Mouse (Mus musculus) thymus, adult 2 months (tissue): ENCODE results near the gene Sox6. TPM values are rescaled to one million over a fixed set of nuclear protein-coding genes. Genes with fewer than 3 reads are reported as not detected.

ENCODE experiments used
- DNase-seq: peaks from one replicate; pipeline ENCODE4 v3.0.0; 2021
- H3K27ac ChIP-seq: fragments of 200-500 bp; 2 replicates; pipeline ENCODE4 v1.5.1; 2012; ENCODE audit warnings: low read length, control low read depth; ENCODE audit not compliant: control insufficient read depth, insufficient read depth
- H3K27me3 ChIP-seq: fragments of 200-500 bp; 2 replicates; pipeline ENCODE4 v1.6.1; 2012; ENCODE audit warnings: mild to moderate bottlenecking, low read length, moderate library complexity, mixed read lengths; ENCODE audit not compliant: control insufficient read depth, insufficient read depth
- H3K36me3 ChIP-seq: fragments of 200-500 bp; 2 replicates; pipeline ENCODE4 v1.6.1; 2012; ENCODE audit warnings: mild to moderate bottlenecking, low read length, moderate library complexity; ENCODE audit not compliant: control insufficient read depth, insufficient read depth
- H3K4me1 ChIP-seq: fragments of 200-500 bp; replicated peaks from 2 replicates; pipeline ENCODE4 v1.6.1; 2012; ENCODE audit warnings: low read length; ENCODE audit not compliant: control insufficient read depth, insufficient read depth
- H3K4me3 ChIP-seq: fragments of 200-500 bp; 2 replicates; pipeline ENCODE4 v1.5.1; 2012; ENCODE audit warnings: mild to moderate bottlenecking, low read length, control low read depth, moderate library complexity; ENCODE audit not compliant: control insufficient read depth, insufficient read depth
- CTCF ChIP-seq: fragments of 200-500 bp; IDR thresholded peaks from 2 replicates; pipeline ENCODE4 v1.5.1; 2012; ENCODE audit warnings: mild to moderate bottlenecking, control low read depth, low read length, moderate library complexity, borderline replicate concordance; ENCODE audit not compliant: control insufficient read depth, poor library complexity, insufficient read depth; ENCODE audit errors: extremely low read depth
- POLR2A ChIP-seq: fragments of 200-500 bp; IDR thresholded peaks from 2 replicates; pipeline ENCODE4 v1.6.1; 2012; ENCODE audit warnings: mild to moderate bottlenecking, low read length, control low read depth, moderate library complexity; ENCODE audit not compliant: control insufficient read depth, poor library complexity, insufficient read depth; ENCODE audit errors: extremely low read depth
- WGBS: fragments of 180-500 bp; shearing (Covaris S2); methylation state at CpG from one replicate; pipeline ENCODE4 v1.1.7; 2018; 5-methylcytosine and 5-hydroxymethylcytosine counted together
- polyA plus RNA-seq: library from polyadenylated mRNA; depleted of rRNA; stranded (reverse); fragments of >200 nt; gene quantifications from 2 replicates; pipeline ENCODE4 v1.2.3, GENCODE M21; 2012

Sox6 gene
- polyA plus RNA-seq, 1 experiment = 2.1 TPM

DNA sequence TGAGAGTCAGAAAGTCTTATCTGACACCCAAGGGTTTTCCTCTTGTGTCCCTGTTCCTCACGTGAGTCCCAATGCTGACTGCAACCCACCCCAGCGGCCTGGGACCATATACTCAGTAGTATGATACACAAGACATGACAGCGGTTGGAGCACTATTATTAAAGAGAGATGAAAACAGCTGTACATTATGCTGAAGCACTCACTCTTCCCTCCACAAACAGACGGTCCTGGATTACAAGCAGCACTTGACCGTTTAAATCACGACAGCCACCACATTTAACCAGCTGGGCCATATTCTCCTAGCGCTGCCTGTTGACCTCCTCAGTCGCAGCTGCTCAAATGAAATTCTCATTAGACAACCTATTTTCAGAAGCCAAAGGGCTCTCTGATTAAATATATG lies 272.3 kb downstream of the Sox6 start:
- Histone ChIP-seq H3K4me3 (no peak overlapping the region), H3K27me3 (no peaks in the 10 kb centered on the region), H3K4me1 (no peaks in the 10 kb centered on the region), H3K36me3 (no peaks in the 10 kb centered on the region), H3K27ac (no peak overlapping the region)
- 95% methylated on average over 8 of the region's 8 CpGs for WGBS
- no peak for TF ChIP-seq POLR2A
- TF ChIP-seq CTCF = no peak
- DNase-seq = no peak

GRCm38 (mm10) chr7:115763851-115764250 lies 274.7 kb downstream of the Sox6 start:
- TF ChIP-seq POLR2A = no peak
- no peaks in the 10 kb centered on the region for H3K36me3 ChIP-seq
- no peak overlapping the region for H3K4me3 ChIP-seq
- no peak overlapping the region for H3K27ac ChIP-seq
- WGBS = 83% methylated on average over 2 of the region's 2 CpGs
- H3K4me1 ChIP-seq = no peaks in the 10 kb centered on the region
- no peak for DNase-seq
- no peaks in the 10 kb centered on the region for H3K27me3 ChIP-seq

DNA sequence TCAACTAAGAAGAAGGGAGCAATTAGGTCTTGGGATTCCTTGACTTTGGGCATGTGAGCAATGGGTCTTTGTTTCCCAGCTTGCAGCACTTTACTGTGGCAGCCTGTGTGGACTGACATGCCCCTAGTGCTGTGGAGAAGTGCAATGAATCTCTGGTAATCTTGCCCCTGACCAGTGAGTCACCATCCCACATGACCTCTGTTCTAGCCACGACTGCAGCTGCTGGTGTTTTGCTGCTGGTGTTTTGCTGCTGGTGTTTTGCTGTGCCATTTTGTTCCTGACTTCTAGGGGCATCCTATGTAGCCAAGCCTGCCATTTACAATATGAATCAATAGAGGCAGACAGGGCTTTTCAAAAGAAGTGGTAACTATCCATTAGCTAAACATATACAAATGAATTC lies 280.4 kb downstream of the Sox6 start:
- no peaks in the 10 kb centered on the region for H3K4me1 ChIP-seq
- TF ChIP-seq CTCF (no peak), POLR2A (no peak)
- WGBS = 53% methylated on average over 1 of the region's 1 CpGs

DNA sequence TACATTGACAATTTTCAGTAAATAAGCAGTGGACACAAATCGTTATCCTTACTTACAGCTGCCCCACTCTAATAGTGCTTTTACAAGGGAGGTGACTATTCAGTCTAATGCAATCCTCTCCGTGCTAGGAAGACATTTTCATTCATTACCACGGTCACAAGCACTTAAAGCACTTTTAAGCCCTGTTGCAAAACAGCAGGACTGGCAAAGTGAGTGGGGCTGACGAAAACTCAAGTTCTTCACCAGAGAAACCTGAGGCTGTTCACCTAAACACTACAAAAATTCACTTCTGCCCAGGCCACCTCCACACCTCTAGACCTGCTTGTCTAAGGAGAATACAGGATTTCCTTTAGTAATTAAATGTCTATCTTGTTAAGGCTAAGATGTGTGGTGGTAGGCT lies 283.3 kb downstream of the Sox6 start:
- Histone ChIP-seq H3K27ac (no peak overlapping the region), H3K36me3 (no peaks in the 10 kb centered on the region), H3K4me3 (no peak overlapping the region), H3K27me3 (no peaks in the 10 kb centered on the region), H3K4me1 (no peaks in the 10 kb centered on the region)
- no peak for TF ChIP-seq POLR2A
- no peak for TF ChIP-seq CTCF
- DNase-seq = no peak
- WGBS = 90% methylated on average over 4 of the region's 4 CpGs

More for the DNA sequence above, 280.4 kb downstream of the Sox6 start:
- no peak for DNase-seq
- no peaks in the 10 kb centered on the region for H3K27me3 ChIP-seq
- H3K36me3 ChIP-seq = no peaks in the 10 kb centered on the region
- no peak overlapping the region for H3K4me3 ChIP-seq
- H3K27ac ChIP-seq = no peak overlapping the region

DNA sequence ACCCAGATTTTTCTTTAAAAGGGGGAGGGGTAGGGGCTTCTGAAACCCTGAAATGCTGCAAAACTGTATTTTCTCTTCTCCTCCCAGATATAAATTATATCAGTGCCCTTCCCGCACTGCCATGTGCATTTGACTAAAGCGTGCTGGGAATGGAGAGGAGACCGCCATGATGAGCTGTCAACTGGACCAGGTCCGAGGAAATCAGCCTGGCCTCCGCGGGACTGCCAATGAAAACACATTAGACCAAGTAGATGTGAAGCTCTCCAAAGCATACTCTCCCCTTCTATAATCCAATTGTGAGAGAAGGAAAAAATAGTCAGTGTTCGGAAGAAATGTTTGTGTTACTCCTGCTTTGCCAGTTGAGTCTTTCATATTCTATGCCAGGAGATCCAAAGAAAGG lies 284.4 kb downstream of the Sox6 start:
- Histone ChIP-seq H3K36me3 (no peaks in the 10 kb centered on the region), H3K27ac (no peak overlapping the region), H3K27me3 (no peaks in the 10 kb centered on the region), H3K4me1 (no peaks in the 10 kb centered on the region), H3K4me3 (no peak overlapping the region)
- TF ChIP-seq CTCF (no peak), POLR2A (no peak)
- 98% methylated on average over 7 of the region's 7 CpGs for WGBS
- no peak for DNase-seq

DNA sequence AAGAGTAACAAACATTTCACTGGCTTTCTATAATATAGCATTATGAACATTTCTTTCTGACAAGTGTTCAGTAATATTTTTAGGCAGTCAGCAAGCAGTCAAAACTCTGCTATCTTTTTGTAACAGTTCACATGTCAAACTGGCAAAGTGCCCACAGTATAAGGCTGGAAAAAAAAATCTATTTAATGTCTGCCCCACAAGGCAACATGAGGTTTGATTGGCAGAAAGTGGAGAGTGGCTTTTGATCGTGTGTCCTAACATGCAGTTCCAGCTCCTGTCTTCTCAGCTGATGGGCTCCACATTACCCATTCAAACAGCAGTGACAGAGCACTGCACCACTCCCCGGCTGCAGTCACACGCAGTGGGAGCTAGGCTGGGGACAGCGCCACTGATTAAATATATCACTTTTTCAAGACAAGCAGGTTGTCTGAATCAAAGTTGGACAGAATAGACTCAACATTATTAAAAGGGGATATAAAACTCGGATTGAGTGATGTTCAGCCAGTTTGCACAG lies 286.4 kb downstream of the Sox6 start:
- Histone ChIP-seq H3K4me1 (no peaks in the 10 kb centered on the region), H3K36me3 (no peaks in the 10 kb centered on the region), H3K27me3 (no peaks in the 10 kb centered on the region), H3K4me3 (no peak overlapping the region), H3K27ac (no peak overlapping the region)
- DNase-seq = no peak
- TF ChIP-seq POLR2A (no peak), CTCF (no peak)
- WGBS = 76% methylated on average over 5 of the region's 5 CpGs

DNA sequence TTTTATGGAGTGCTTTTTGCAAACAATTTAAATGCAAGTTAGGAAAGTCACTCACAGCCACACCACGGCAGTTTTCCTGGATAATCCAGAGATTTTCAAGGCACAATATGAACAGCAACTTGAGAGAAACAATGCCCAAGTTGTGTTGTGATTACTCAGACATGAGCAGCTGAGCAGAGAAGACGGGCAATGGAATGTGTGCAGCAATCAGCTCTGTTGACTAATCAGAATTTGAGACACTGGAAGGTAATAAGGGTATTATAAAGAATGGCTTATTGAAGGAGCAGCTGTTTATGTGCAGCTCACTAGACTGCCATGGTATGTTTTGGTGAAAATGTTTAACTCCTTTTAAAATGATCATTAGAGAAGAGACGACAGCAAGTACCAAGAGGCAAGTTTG lies 287.5 kb downstream of the Sox6 start:
- no peak overlapping the region for H3K27ac ChIP-seq
- no peak for DNase-seq
- H3K4me1 ChIP-seq = no peaks in the 10 kb centered on the region
- TF ChIP-seq POLR2A (no peak), CTCF (no peak)
- no peaks in the 10 kb centered on the region for H3K27me3 ChIP-seq
- 89% methylated on average over 3 of the region's 3 CpGs for WGBS
- H3K36me3 ChIP-seq = no peaks in the 10 kb centered on the region
- H3K4me3 ChIP-seq = no peak overlapping the region
